Mouse (Mus musculus): ENCODE results near the gene Mc1r. TPM values are rescaled to one million over a fixed set of nuclear protein-coding genes. Genes with fewer than 3 reads are reported as not detected.

The Mc1r gene
- 0.01 and 0.02 TPM in 2 replicates for polyA plus RNA-seq (2012; rRNA removed)

GRCm38 (mm10) chr8:123406786-123407185 lies at the start of gene Mc1r:
Mc1r (plus strand) TSS chr8:123407107.

GRCm38 (mm10) chr8:123373403-123374238 lies 33.3 kb upstream of the Mc1r start, which contains the start of gene Tcf25:
Tcf25 (plus strand) TSS chr8:123373753.

GRCm38 (mm10) chr8:123411246-123411645 lies 4.3 kb downstream of the Mc1r start, which contains the start of gene Tubb3:
Tubb3 (plus strand) TSS chr8:123411424.

GRCm38 (mm10) chr8:123423441-123423840 lies 16.5 kb downstream of the Mc1r start, which contains the start of gene Def8:
Def8 (plus strand) TSS chr8:123423527.

Other genes starting within 250 kb of the Mc1r start
- 0.71 and 0.92 TPM in 2 replicates for gene Sult5a1, start 248.8 kb upstream of the Mc1r start, polyA plus RNA-seq (2012; rRNA removed)
- gene Dpep1, start 220.9 kb upstream of the Mc1r start, polyA plus RNA-seq (2012; rRNA removed): 0.07 and 0.14 TPM in 2 replicates
- 28.4 and 33.8 TPM in 2 replicates for gene Chmp1a, start 194.3 kb upstream of the Mc1r start, polyA plus RNA-seq (2012; rRNA removed)
- 0.23 and 0.27 TPM in 2 replicates for gene Spata33, start 194.3 kb upstream of the Mc1r start, polyA plus RNA-seq (2012; rRNA removed)
- 13.4 and 15.3 TPM in 2 replicates for gene Cdk10, start 182.3 kb upstream of the Mc1r start, polyA plus RNA-seq (2012; rRNA removed)
- gene Spata2l, start 170.9 kb upstream of the Mc1r start, polyA plus RNA-seq (2012; rRNA removed): 0.78 and 0.99 TPM in 2 replicates
- gene Zfp276, start 152.9 kb upstream of the Mc1r start, polyA plus RNA-seq (2012; rRNA removed): 7.4 and 8.2 TPM in 2 replicates
- 6.1 and 7.4 TPM in 2 replicates for gene Vps9d1, start 152.8 kb upstream of the Mc1r start, polyA plus RNA-seq (2012; rRNA removed)
- 21.3 and 26.0 TPM in 2 replicates for gene Fanca, start 88.5 kb upstream of the Mc1r start, polyA plus RNA-seq (2012; rRNA removed)
- gene Spire2, start 74.4 kb upstream of the Mc1r start, polyA plus RNA-seq (2012; rRNA removed): 3.0 and 3.1 TPM in 2 replicates
- 42.0 and 48.3 TPM in 2 replicates for gene Tcf25, start 33.4 kb upstream of the Mc1r start, polyA plus RNA-seq (2012; rRNA removed)
- gene Tubb3, start 4.3 kb downstream of the Mc1r start, polyA plus RNA-seq (2012; rRNA removed): 0.62 and 0.92 TPM in 2 replicates
- gene Def8, start 16.4 kb downstream of the Mc1r start, polyA plus RNA-seq (2012; rRNA removed): 7.6 and 8.4 TPM in 2 replicates
- gene Afg3l1, start 70.8 kb downstream of the Mc1r start, polyA plus RNA-seq (2012; rRNA removed): 12.7 and 13.9 TPM in 2 replicates
- gene Dbndd1, start 108.4 kb downstream of the Mc1r start, polyA plus RNA-seq (2012; rRNA removed): 0.06 and 0.15 TPM in 2 replicates
- 4.0 and 4.2 TPM in 2 replicates for gene Gas8, start 111.7 kb downstream of the Mc1r start, polyA plus RNA-seq (2012; rRNA removed)
- 2.5 and 2.6 TPM in 2 replicates for gene Rhou, start 246.8 kb downstream of the Mc1r start, polyA plus RNA-seq (2012; rRNA removed)